Mouse (Mus musculus) neural tube, embryonic 11.5 days (tissue): ENCODE measurements around the gene Tmprss6. TPM values are rescaled to one million over a fixed set of nuclear protein-coding genes. Genes with fewer than 3 reads are reported as not detected.

Experiments used
- ATAC-seq: fragments of 200-750 bp; cut with Nextera tagmentation; 2 replicates; pipeline ENCODE4 v1.8.0; 2017; ENCODE audit warnings: moderate number of reproducible peaks, mild to moderate bottlenecking, moderate TSS enrichment, moderate library complexity; ENCODE audit not compliant: insufficient read depth, low FRiP score, low TSS enrichment
- DNase-seq: peaks from one replicate; pipeline ENCODE4 v3.0.0-alpha.2; 2015; ENCODE audit warnings: low spot score
- H3K27ac ChIP-seq: fragments of 300-500 bp; sonication (generic); 2 replicates; pipeline ENCODE4 v1.5.1; 2014; ENCODE audit warnings: low read depth, mild to moderate bottlenecking, low read length
- H3K27me3 ChIP-seq: fragments of 300-500 bp; sonication (generic); 2 replicates; pipeline ENCODE4 v1.6.1; 2014; ENCODE audit warnings: mild to moderate bottlenecking, low read length, mixed read lengths; ENCODE audit not compliant: control insufficient read depth, insufficient read depth
- H3K36me3 ChIP-seq: fragments of 300-500 bp; sonication (generic); 2 replicates; pipeline ENCODE4 v1.6.1; 2014; ENCODE audit warnings: mild to moderate bottlenecking, low read length, moderate library complexity, mixed read lengths; ENCODE audit not compliant: control insufficient read depth, insufficient read depth
- H3K4me1 ChIP-seq: fragments of 300-500 bp; sonication (generic); 2 replicates; pipeline ENCODE4 v1.6.1; 2014; ENCODE audit warnings: low read length, mixed read lengths; ENCODE audit not compliant: control insufficient read depth, insufficient read depth
- H3K4me2 ChIP-seq: fragments of 300-500 bp; sonication (generic); 2 replicates; pipeline ENCODE4 v1.6.1; 2014; ENCODE audit warnings: low read depth, mild to moderate bottlenecking, moderate library complexity
- H3K4me3 ChIP-seq: fragments of 300-500 bp; sonication (generic); 2 replicates; pipeline ENCODE4 v1.5.1; 2014; ENCODE audit warnings: low read depth, low read length
- H3K9ac ChIP-seq: fragments of 300-500 bp; sonication (generic); 2 replicates; pipeline ENCODE4 v1.6.1; 2014; ENCODE audit warnings: mild to moderate bottlenecking, low read length
- H3K9me3 ChIP-seq: fragments of 300-500 bp; sonication (generic); 2 replicates; pipeline ENCODE4 v1.6.1; 2016; ENCODE audit warnings: low read length; ENCODE audit not compliant: control insufficient read depth
- WGBS: fragments of 180-500 bp; shearing (Covaris S2); extraction: QIAGEN DNeasy Blood & Tissue Kit; methylation state at CpG from one replicate; pipeline ENCODE4 v1.1.7; 2014; 5-methylcytosine and 5-hydroxymethylcytosine counted together
- polyA plus RNA-seq: library from polyadenylated mRNA; unstranded; fragments of >200 nt; fragmentation: Nextera tagmentation; extraction: Ambion mirVana; gene quantifications from 2 replicates; pipeline ENCODE4 v1.2.1, GENCODE M21; 2014

Gene Tmprss6
- polyA plus RNA-seq, 1 experiment from 2014 or later = not detected

DNA sequence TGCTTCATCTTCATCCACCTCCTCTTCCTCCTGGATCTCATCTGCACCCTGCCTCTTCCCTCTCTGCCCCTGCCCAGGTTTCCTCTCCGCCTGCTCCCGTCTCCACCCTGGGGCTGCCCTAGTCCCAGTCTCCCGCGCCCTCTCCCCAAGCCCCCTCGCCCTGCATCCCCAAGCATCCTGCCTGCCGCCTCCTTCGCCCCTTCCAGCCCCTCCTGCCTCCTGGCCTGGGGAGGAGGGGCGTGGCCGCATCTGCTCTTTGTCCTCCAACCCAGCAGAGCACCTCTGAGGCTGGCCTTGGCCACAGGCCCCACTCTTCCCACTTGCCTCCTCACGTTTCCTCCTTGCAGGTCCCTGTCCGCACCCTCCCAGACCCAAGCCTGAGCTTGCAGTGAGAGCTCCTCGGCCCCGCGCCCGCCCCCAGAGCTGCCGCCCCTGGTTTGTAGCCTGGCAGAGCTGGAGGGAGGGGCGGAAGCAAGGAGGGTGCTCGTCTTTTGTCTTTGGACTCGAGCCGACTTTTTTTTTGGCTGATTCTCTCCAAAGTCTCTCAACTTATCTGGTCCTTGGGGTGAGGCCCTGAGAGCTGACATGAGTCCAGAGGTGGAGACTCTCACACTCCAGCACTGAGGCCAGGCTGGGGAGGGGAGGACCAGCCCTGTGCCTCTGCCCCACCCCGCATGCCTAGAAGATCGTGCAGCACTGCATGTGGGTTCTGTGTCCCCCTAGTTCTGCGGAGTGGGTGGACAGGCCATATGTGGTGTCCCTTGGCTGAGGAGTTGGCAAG lies 31.0 kb downstream of the Tmprss6 start:
- DNase-seq (peak; percentile 49), ATAC-seq (0 out of 2 replicates have a peak, but pooled peaks have one; percentile 7)
- H3K4me2 ChIP-seq = peak overlapping the region; percentile 51
- H3K9me3 ChIP-seq = no peaks in the 10 kb centered on the region
- H3K27ac ChIP-seq = peak overlapping the region; percentile 21
- 17% methylated on average over 23 of the region's 23 CpGs for WGBS
- no peaks in the 10 kb centered on the region for H3K27me3 ChIP-seq
- 0 out of 2 replicates have a peak, but pooled peaks cover 3% of the 10 kb centered on the region for H3K36me3 ChIP-seq
- H3K4me1 ChIP-seq = peaks cover 31% of the 10 kb centered on the region
- no peak overlapping the region for H3K4me3 ChIP-seq
- H3K9ac ChIP-seq = peak overlapping the region; percentile 2

DNA sequence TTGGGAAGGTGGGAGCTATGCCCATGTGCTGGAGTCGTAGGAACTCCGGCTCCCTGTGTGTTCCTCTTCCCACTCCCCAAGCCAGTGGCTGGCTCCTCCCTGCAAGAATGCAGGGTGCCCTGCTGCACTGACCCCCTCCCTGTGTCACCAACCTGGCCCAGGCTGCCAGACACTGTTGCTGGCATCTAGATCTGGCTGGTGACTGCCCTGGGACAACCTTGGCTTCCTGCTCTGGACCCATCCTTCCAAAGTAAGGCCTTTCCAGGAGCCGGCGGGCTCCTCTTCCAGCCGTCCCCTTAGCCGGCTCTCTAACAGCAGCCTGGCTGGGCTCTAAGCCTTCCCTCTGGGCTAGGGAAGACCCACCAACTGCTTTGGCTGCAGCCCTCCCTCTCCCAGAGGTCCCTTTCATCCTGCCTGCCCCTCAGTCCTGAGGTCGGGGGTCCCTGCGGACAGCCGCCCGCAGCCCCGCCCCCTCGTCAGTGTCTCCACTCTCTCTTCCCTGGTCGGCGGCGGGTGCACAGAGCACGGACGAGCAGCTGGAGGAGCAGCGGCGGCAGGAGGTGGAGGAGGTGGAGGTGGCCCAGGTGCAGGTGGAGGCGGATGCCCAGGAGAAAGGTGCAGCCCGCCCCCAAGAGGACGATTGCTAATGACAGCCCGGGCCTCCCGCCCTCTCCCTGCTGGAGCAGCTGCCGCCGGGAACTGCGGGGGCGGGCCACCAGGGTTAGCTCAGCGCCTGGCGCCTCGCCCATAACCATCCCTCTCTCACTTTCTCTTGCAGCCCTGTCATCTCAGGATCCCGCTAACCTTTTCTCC lies 31.8 kb downstream of the Tmprss6 start:
- H3K36me3 ChIP-seq = 0 out of 2 replicates have a peak, but pooled peaks cover 3% of the 10 kb centered on the region
- WGBS = 9% methylated on average over 32 of the region's 32 CpGs
- peak overlapping the region; percentile 21 for H3K27ac ChIP-seq
- ATAC-seq = peak; percentile 40; the same call in 1 of the 2 replicates
- H3K27me3 ChIP-seq = no peaks in the 10 kb centered on the region
- peak overlapping the region; percentile 14; the same call in 1 of the 2 replicates for H3K9ac ChIP-seq
- H3K4me2 ChIP-seq = peak overlapping the region; percentile 51
- peak overlapping the region; percentile 19; the same call in 1 of the 2 replicates for H3K4me3 ChIP-seq
- peak; percentile 70 for DNase-seq
- H3K9me3 ChIP-seq = no peaks in the 10 kb centered on the region
- H3K4me1 ChIP-seq = peaks cover 31% of the 10 kb centered on the region

DNA sequence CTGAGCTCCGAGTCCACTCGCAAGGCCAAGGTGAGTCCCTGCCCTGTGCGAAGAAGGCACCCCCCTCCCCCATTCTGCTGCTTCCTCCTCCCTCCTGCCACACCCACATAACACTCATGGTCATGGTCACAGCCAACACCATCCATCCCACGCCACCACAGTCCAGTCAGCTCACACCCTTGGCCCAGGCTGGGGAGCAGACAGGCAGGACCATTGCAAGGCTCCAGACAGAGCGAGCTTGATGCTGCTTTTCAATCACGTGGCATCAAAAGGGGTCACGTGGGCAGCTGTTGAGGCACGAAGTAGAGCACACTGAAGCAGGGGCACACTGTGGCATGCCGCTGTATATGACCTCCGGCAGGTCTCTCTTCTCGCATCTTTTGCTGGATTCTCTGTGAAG lies 32.8 kb downstream of the Tmprss6 start:
- no peak overlapping the region; the same call in 1 of the 2 replicates for H3K9ac ChIP-seq
- H3K4me2 ChIP-seq = no peak overlapping the region
- H3K4me1 ChIP-seq = peaks cover 31% of the 10 kb centered on the region
- DNase-seq (no peak), ATAC-seq (peak; percentile 33; the same call in 1 of the 2 replicates)
- H3K9me3 ChIP-seq = no peaks in the 10 kb centered on the region
- no peaks in the 10 kb centered on the region for H3K27me3 ChIP-seq
- H3K27ac ChIP-seq = no peak overlapping the region; the same call in 1 of the 2 replicates
- 0 out of 2 replicates have a peak, but pooled peaks cover 3% of the 10 kb centered on the region for H3K36me3 ChIP-seq
- H3K4me3 ChIP-seq = no peak overlapping the region
- WGBS = 84% methylated on average over 11 of the region's 11 CpGs

DNA sequence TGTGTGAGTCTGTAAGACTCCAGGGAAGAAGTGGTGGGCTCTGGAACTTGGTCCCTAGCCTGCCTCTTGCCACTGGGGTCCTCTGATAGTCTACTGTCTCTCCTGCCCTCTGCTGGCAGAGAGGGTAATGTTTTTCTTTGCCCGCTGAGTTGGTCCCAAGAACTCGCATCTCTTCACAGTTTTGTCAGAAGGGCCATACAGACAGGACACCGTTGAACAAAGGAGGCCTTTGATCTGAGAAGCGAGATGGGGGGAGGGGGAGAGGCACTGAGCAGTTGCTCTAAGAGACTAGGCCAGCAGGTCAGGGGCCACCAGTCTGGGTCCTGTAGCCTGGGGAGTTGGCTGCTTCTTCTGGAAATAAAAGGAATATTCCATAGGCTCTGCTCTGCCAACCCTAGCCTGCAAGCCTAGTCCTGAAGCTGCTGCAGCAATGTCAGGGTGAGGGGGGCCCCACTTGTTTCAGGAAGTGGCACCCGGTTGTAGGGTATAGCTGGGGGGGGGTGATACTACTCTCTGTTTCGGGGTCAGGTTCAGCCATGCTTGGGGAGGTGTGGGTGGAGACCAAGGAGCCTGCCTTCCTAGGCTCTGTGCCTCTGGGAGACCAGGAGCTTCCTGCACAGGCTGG lies 33.4 kb downstream of the Tmprss6 start:
- H3K9me3 ChIP-seq = no peaks in the 10 kb centered on the region
- no peak overlapping the region for H3K27ac ChIP-seq
- peak; percentile 70 for DNase-seq
- no peak overlapping the region for H3K4me2 ChIP-seq
- H3K27me3 ChIP-seq = no peaks in the 10 kb centered on the region
- H3K36me3 ChIP-seq = 0 out of 2 replicates have a peak, but pooled peaks cover 3% of the 10 kb centered on the region
- 24% methylated on average over 6 of the region's 6 CpGs for WGBS
- no peak overlapping the region for H3K9ac ChIP-seq
- ATAC-seq = no peak
- H3K4me1 ChIP-seq = peaks cover 31% of the 10 kb centered on the region
- no peak overlapping the region for H3K4me3 ChIP-seq

DNA sequence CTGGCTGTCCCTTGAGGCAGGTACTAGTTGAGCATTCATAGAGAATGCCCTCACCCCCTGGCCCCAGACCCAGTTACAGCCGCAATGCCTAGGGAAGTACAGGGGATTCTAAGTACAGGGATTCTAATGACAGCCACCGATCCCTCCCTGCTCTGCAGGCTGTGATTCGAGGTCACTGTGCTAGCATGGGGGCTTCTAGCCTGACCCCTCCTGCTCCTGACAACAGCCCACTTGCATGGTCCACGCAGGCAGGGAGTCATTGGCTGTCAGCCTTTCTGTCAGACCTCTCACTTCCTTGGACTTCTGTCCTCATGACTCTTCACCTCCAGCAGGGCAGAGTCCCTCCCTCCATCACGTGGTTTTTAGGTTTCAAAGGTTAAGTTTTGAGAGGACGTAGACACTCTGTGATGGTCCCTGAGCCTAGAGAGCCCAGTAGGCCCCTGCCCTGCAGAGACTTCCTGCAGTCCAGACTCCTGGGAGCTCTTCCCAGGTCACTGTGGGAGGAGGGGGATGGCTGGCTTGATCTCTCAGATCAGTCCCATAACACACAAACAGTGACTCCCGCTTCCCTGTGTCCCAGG lies 36.8 kb downstream of the Tmprss6 start:
- no peaks in the 10 kb centered on the region for H3K9me3 ChIP-seq
- H3K36me3 ChIP-seq = 0 out of 2 replicates have a peak, but pooled peaks cover 3% of the 10 kb centered on the region
- DNase-seq (no peak), ATAC-seq (no peak)
- H3K4me3 ChIP-seq = no peak overlapping the region
- no peak overlapping the region for H3K27ac ChIP-seq
- H3K9ac ChIP-seq = no peak overlapping the region
- no peak overlapping the region for H3K4me2 ChIP-seq
- 87% methylated on average over 7 of the region's 7 CpGs for WGBS
- peaks cover 26% of the 10 kb centered on the region for H3K4me1 ChIP-seq
- no peaks in the 10 kb centered on the region for H3K27me3 ChIP-seq

DNA sequence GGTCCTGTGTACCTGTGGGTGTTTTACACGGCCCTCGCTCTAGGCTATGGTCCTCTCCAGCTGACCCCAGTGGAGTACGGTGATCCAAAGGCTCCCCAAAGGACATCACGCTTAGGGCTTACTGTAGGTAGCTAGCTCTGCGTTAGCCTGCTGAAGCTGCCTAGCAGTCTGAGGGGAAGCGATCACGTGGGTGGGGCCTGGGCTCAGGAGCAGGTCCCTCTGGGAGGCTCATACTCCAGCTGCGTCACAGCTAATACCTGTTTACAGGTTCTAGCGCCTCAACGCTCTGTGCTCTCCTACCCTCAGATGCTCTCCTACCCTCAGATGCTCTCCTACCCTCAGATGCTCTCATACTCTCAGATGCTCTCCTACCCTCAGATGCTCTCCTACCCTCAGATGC lies 37.6 kb downstream of the Tmprss6 start:
- peaks cover 18% of the 10 kb centered on the region for H3K4me1 ChIP-seq
- H3K9me3 ChIP-seq = no peaks in the 10 kb centered on the region
- no peak overlapping the region for H3K27ac ChIP-seq
- no peak overlapping the region for H3K4me3 ChIP-seq
- H3K36me3 ChIP-seq = 0 out of 2 replicates have a peak, but pooled peaks cover 3% of the 10 kb centered on the region
- H3K27me3 ChIP-seq = no peaks in the 10 kb centered on the region
- no peak overlapping the region for H3K4me2 ChIP-seq
- DNase-seq = no peak
- WGBS = 89% methylated on average over 10 of the region's 10 CpGs
- ATAC-seq = no peak
- no peak overlapping the region for H3K9ac ChIP-seq

DNA sequence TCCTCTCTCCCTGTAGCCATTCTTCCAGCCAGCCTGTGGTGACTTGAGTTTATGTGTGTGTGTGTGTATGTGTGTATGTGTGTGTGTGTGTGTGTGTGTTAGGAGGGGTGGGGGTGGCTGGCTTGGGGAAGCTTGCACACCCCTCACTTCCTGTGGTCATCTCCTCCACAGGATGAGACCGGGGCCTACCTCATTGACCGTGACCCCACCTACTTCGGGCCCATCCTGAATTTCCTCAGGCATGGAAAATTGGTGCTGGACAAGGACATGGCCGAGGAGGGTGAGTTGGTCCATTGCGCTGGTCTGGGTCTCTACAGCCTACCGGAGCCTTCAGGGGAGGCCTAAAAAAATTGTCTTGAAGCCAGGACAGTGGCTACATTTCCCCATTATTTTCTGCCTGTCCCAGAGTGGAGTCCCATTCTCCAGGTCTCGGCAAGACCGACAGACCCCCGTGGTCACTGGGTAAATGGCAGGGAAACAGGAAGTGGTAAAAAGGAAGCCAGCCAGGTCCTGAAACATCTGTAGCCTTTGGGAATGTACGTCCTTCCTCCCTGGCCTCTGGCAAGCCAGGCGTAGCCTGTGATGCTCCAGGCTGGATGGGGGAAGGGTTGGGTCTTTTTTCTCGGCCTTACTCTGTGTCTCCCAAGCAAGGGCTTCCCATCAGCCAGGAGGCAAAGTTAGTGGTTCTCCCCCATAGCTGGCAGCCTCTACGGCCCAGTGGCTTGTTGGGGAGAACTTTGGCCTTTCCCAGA lies 38.4 kb downstream of the Tmprss6 start:
- H3K4me3 ChIP-seq = no peak overlapping the region

More for the DNA sequence above, 38.4 kb downstream of the Tmprss6 start:
- Histone ChIP-seq H3K27ac (peak overlapping the region; percentile 39; the same call in 1 of the 2 replicates), H3K36me3 (0 out of 2 replicates have a peak, but pooled peaks cover 3% of the 10 kb centered on the region), H3K27me3 (no peaks in the 10 kb centered on the region), H3K4me2 (peak overlapping the region; percentile 2; the same call in 1 of the 2 replicates), H3K4me1 (peaks cover 12% of the 10 kb centered on the region), H3K9ac (no peak overlapping the region), H3K9me3 (no peaks in the 10 kb centered on the region)
- 83% methylated on average over 13 of the region's 13 CpGs for WGBS
- DNase-seq = no peak
- ATAC-seq = no peak
